ENCODE assay signal across 25 mouse cellular contexts in genomic region chr15:88068476-88068875, GRCm38 (mm10).
DNase-seq lines count a peak whose midpoint lies in the region; ATAC-seq lines count a peak whose summit lies in the region.
"Had no signal": no experiment of that assay in that cellular context is flagged by ENCODE, and none has a peak within 500 bp of the region (broad histone marks: within the 10 kb centered on the region; RNA-seq: fewer than 3 reads in every experiment).

No protein-coding gene starts in this region.

- WGBS in forebrain, embryonic 11.5 days = 81% methylated on average over 3 of the region's 3 CpGs
- WGBS in forebrain, embryonic 12.5 days = 76% methylated on average over 3 of the region's 3 CpGs
- WGBS in hindbrain, embryonic 15.5 days = 32% methylated on average over 3 of the region's 3 CpGs
- WGBS in hindbrain, embryonic 14.5 days = 45% methylated on average over 3 of the region's 3 CpGs

- H3K4me2 ChIP-seq in forebrain, embryonic 11.5 days (ENCODE audit: low read depth, low read length, severe bottlenecking) = no peak overlapping the region
- no peak overlapping the region for H3K4me2 ChIP-seq in forebrain, embryonic 12.5 days
- H3K4me2 ChIP-seq in hindbrain, embryonic 15.5 days = no peak overlapping the region
- H3K4me2 ChIP-seq in hindbrain, embryonic 14.5 days (replicated peaks) = no peak overlapping the region
- H3K4me2 ChIP-seq: embryonic facial prominence, embryonic 12.5 days; forebrain, embryonic 15.5 days had no signal

- no peaks in the 10 kb centered on the region for H3K27me3 ChIP-seq in forebrain, embryonic 11.5 days (ENCODE audit: control insufficient read depth, insufficient read depth, low read length)
- no peaks in the 10 kb centered on the region for H3K27me3 ChIP-seq in forebrain, embryonic 12.5 days
- H3K27me3 ChIP-seq in hindbrain, embryonic 15.5 days = 0 out of 2 replicates have a peak, but pooled peaks cover 5% of the 10 kb centered on the region
- no peaks in the 10 kb centered on the region for H3K27me3 ChIP-seq in hindbrain, embryonic 14.5 days (ENCODE audit: control insufficient read depth, insufficient read depth, low read length)
- H3K27me3 ChIP-seq: CH12.LX; embryonic facial prominence, embryonic 12.5 days; forebrain, embryonic 15.5 days; Patski had no signal

- H3K27ac ChIP-seq in forebrain, embryonic 11.5 days (ENCODE audit: low read depth, low read length) = no peak overlapping the region
- H3K27ac ChIP-seq in forebrain, embryonic 12.5 days = no peak overlapping the region
- no peak overlapping the region for H3K27ac ChIP-seq in hindbrain, embryonic 15.5 days (replicated peaks)
- H3K27ac ChIP-seq in hindbrain, embryonic 14.5 days = no peak overlapping the region
- H3K27ac ChIP-seq: embryonic facial prominence, embryonic 10.5 days; embryonic facial prominence, embryonic 12.5 days; forebrain, embryonic 15.5 days had no signal

- ATAC-seq in forebrain, embryonic 11.5 days (replicated peaks; ENCODE audit: low FRiP score) = no peak
- no peak for ATAC-seq in forebrain, embryonic 12.5 days (ENCODE audit: low FRiP score)
- ATAC-seq in hindbrain, embryonic 15.5 days (ENCODE audit: low FRiP score, low read depth) = 0 out of 2 replicates have a peak, but pooled peaks have one; percentile 34
- no peak for ATAC-seq in hindbrain, embryonic 14.5 days (ENCODE audit: low FRiP score)
- ATAC-seq: activated CD4-positive, CD25-positive, alpha-beta regulatory T cell, adult 4 months; CD4-positive, CD25-positive, alpha-beta regulatory T cell, adult 4 months; forebrain, embryonic 15.5 days; forebrain, postnatal 0 days had no signal

- H3K4me1 ChIP-seq in forebrain, embryonic 11.5 days (replicated peaks; ENCODE audit: control insufficient read depth, insufficient read depth, low read length) = no peaks in the 10 kb centered on the region
- H3K4me1 ChIP-seq in forebrain, embryonic 12.5 days = peaks cover 9% of the 10 kb centered on the region; the same call in 1 of the 2 replicates
- H3K4me1 ChIP-seq in hindbrain, embryonic 15.5 days (replicated peaks) = peaks cover 11% of the 10 kb centered on the region
- H3K4me1 ChIP-seq in hindbrain, embryonic 14.5 days (replicated peaks; ENCODE audit: control insufficient read depth, insufficient read depth, low read length) = peaks cover 15% of the 10 kb centered on the region
- H3K4me1 ChIP-seq: embryonic facial prominence, embryonic 10.5 days; embryonic facial prominence, embryonic 12.5 days; forebrain, embryonic 15.5 days had no signal

- DNase-seq in forebrain, embryonic 11.5 days (ENCODE audit: low spot score) = peak; percentile 33
- DNase-seq in heart, adult 11 months = peak; percentile 55
- no peak for DNase-seq in heart, postnatal 10 days
- DNase-seq in hindbrain, embryonic 14.5 days (ENCODE audit: low spot score) = no peak
- peak; percentile 25 for DNase-seq in testis, postnatal 10 days (ENCODE audit: low spot score)
- no peak for DNase-seq in testis, postnatal 14 days (ENCODE audit: low spot score)
- DNase-seq: adrenal gland, adult 8-10 months; adrenal gland, postnatal 14 days; adrenal gland, postnatal 36 days; B cell, adult 2 months; cerebellum, adult 11-12 months; cerebellum, adult 2 months; cerebellum, adult 9-10 months; cerebellum, postnatal 25 days; forebrain, postnatal 0 days had no signal

- intact Hi-C loops in heart, postnatal 10 days (cut with DNase I) = no loop called here

- H3K9me3 ChIP-seq in forebrain, embryonic 11.5 days (ENCODE audit: control insufficient read depth, low read length) = no peaks in the 10 kb centered on the region
- H3K9me3 ChIP-seq in forebrain, embryonic 12.5 days = no peaks in the 10 kb centered on the region
- H3K9me3 ChIP-seq in hindbrain, embryonic 15.5 days = peaks cover 8% of the 10 kb centered on the region; the same call in 1 of the 2 replicates
- H3K9me3 ChIP-seq in hindbrain, embryonic 14.5 days (ENCODE audit: control insufficient read depth, low read length) = peaks cover 9% of the 10 kb centered on the region; the same call in 1 of the 2 replicates
- H3K9me3 ChIP-seq: embryonic facial prominence, embryonic 10.5 days; embryonic facial prominence, embryonic 12.5 days; forebrain, embryonic 15.5 days had no signal

- no peak overlapping the region for H3K9ac ChIP-seq in forebrain, embryonic 11.5 days (ENCODE audit: low read length)
- H3K9ac ChIP-seq in forebrain, embryonic 12.5 days = no peak overlapping the region
- H3K9ac ChIP-seq in hindbrain, embryonic 15.5 days = no peak overlapping the region
- H3K9ac ChIP-seq in hindbrain, embryonic 14.5 days = no peak overlapping the region
- H3K9ac ChIP-seq: embryonic facial prominence, embryonic 12.5 days; forebrain, embryonic 15.5 days; forebrain, postnatal 0 days had no signal

- no peaks in the 10 kb centered on the region for H3K36me3 ChIP-seq in forebrain, embryonic 11.5 days (ENCODE audit: control insufficient read depth, insufficient read depth, low read length)
- no peaks in the 10 kb centered on the region for H3K36me3 ChIP-seq in forebrain, embryonic 12.5 days (replicated peaks)
- H3K36me3 ChIP-seq in hindbrain, embryonic 15.5 days = no peaks in the 10 kb centered on the region
- no peaks in the 10 kb centered on the region for H3K36me3 ChIP-seq in hindbrain, embryonic 14.5 days (replicated peaks; ENCODE audit: control insufficient read depth, insufficient read depth)
- H3K36me3 ChIP-seq: embryonic facial prominence, embryonic 10.5 days; embryonic facial prominence, embryonic 12.5 days; forebrain, embryonic 15.5 days; G1E had no signal

- no peak overlapping the region for H3K4me3 ChIP-seq in forebrain, embryonic 11.5 days (ENCODE audit: low read depth, low read length)
- no peak overlapping the region for H3K4me3 ChIP-seq in forebrain, embryonic 12.5 days (replicated peaks)
- no peak overlapping the region for H3K4me3 ChIP-seq in hindbrain, embryonic 15.5 days
- H3K4me3 ChIP-seq in hindbrain, embryonic 14.5 days (replicated peaks; ENCODE audit: low read length) = no peak overlapping the region
- H3K4me3 ChIP-seq: embryonic facial prominence, embryonic 10.5 days; embryonic facial prominence, embryonic 12.5 days; forebrain, embryonic 15.5 days had no signal

Comparison
In these comparisons a context has a peak if more than half of its experiments do, and no peak if none do; other contexts are left out.
1. DNase-seq: peak in forebrain, embryonic 11.5 days (single experiment), heart, adult 11 months (single experiment) and testis, postnatal 10 days (single experiment); none in heart, postnatal 10 days (0 of 2), hindbrain, embryonic 14.5 days (single experiment) and testis, postnatal 14 days (single experiment).